Mouse (Mus musculus) 3T3-L1 (cell line): ENCODE results near the gene Me3.
A peak's percentile ranks its signal among the peaks of the same experiment; 100 is the strongest.

ENCODE experiments used
- DNase-seq: peaks from one replicate; pipeline ENCODE4 v3.0.0-alpha.2; 2015; ENCODE audit warnings: low read depth, low spot score

Gene Me3

GRCm38 (mm10) chr7:89666361-89666760 lies 34.2 kb downstream of the Me3 start:
- DNase-seq, result no peak

GRCm38 (mm10) chr7:89667570-89667969 lies 35.4 kb downstream of the Me3 start:
- DNase-seq, result no peak

- no peak for DNase-seq
Measured at GRCm38 (mm10) chr7:89669461-89669860, 37.3 kb downstream of the Me3 start.

- no peak for DNase-seq
Measured at GRCm38 (mm10) chr7:89671104-89671831, 39.1 kb downstream of the Me3 start.

- peak; percentile 42 for DNase-seq
Measured at GRCm38 (mm10) chr7:89676176-89676575, 44.0 kb downstream of the Me3 start.

- no peak for DNase-seq
Measured at GRCm38 (mm10) chr7:89677850-89678249, 45.7 kb downstream of the Me3 start.

GRCm38 (mm10) chr7:89678719-89679118 lies 46.5 kb downstream of the Me3 start:
- DNase-seq, result no peak

GRCm38 (mm10) chr7:89679139-89679538 lies 46.9 kb downstream of the Me3 start:
- peak; percentile 45 for DNase-seq

- DNase-seq, result no peak
Measured at GRCm38 (mm10) chr7:89679621-89680140, 47.5 kb downstream of the Me3 start.

GRCm38 (mm10) chr7:89680891-89681290 lies 48.7 kb downstream of the Me3 start:
- DNase-seq, result no peak

GRCm38 (mm10) chr7:89681666-89682470 lies 49.7 kb downstream of the Me3 start:
- no peak for DNase-seq

- DNase-seq, result peak; percentile 74
Measured at GRCm38 (mm10) chr7:89698186-89698585, 66.0 kb downstream of the Me3 start.

GRCm38 (mm10) chr7:89699668-89700350 lies 67.6 kb downstream of the Me3 start:
- DNase-seq, result peak; percentile 56

- no peak for DNase-seq
Measured at GRCm38 (mm10) chr7:89700511-89700910, 68.3 kb downstream of the Me3 start.

GRCm38 (mm10) chr7:89710776-89711175 lies 78.6 kb downstream of the Me3 start:
- no peak for DNase-seq

- DNase-seq, result no peak
Measured at GRCm38 (mm10) chr7:89713059-89713458, 80.9 kb downstream of the Me3 start.

- no peak for DNase-seq
Measured at GRCm38 (mm10) chr7:89716226-89716625, 84.0 kb downstream of the Me3 start.

GRCm38 (mm10) chr7:89717521-89717920 lies 85.3 kb downstream of the Me3 start:
- peak; percentile 24 for DNase-seq

GRCm38 (mm10) chr7:89718264-89718663 lies 86.1 kb downstream of the Me3 start:
- DNase-seq, result no peak

- no peak for DNase-seq
Measured at GRCm38 (mm10) chr7:89720256-89720655, 88.1 kb downstream of the Me3 start.

GRCm38 (mm10) chr7:89726712-89727111 lies 94.5 kb downstream of the Me3 start:
- no peak for DNase-seq

GRCm38 (mm10) chr7:89727615-89728014 lies 95.4 kb downstream of the Me3 start:
- DNase-seq, result no peak
